Mouse (Mus musculus) neural tube, embryonic 10.5 days (tissue): ENCODE data around the gene Prkca.
A peak's percentile ranks its signal among the peaks of the same experiment; 100 is the strongest.

Experiments used
- DNase-seq: peaks from one replicate; pipeline ENCODE4 v3.0.0-alpha.2; 2017; ENCODE audit warnings: low spot score; ENCODE audit errors: extremely low spot score

The Prkca gene

GRCm38 (mm10) chr11:108070038-108070437 is 273.7 kb downstream of the Prkca start:
- DNase-seq: no peak

- DNase-seq: no peak
Observed at GRCm38 (mm10) chr11:108068430-108068829, 275.3 kb downstream of the Prkca start.

DNA sequence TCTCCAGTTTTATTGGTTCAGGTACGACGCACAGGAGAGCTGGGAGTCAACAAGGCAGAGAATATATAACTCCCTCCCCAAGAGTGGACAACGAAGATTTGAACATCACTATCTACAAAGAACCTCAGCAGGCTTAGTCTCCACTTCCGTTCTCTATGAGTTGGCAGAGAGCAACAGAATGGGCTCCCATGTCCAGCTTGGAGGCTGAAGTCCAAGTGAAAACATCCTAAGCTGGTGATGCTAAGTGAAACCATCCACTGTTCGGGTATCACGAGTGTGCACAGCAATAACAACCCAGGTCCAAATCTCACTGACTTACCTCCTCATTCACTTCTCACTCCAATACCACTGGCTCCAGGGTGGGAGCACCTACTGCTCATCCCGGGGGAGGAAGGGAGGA is 276.6 kb downstream of the Prkca start:
- no peak for DNase-seq

GRCm38 (mm10) chr11:108064401-108064800 is 279.3 kb downstream of the Prkca start:
- no peak for DNase-seq

DNA sequence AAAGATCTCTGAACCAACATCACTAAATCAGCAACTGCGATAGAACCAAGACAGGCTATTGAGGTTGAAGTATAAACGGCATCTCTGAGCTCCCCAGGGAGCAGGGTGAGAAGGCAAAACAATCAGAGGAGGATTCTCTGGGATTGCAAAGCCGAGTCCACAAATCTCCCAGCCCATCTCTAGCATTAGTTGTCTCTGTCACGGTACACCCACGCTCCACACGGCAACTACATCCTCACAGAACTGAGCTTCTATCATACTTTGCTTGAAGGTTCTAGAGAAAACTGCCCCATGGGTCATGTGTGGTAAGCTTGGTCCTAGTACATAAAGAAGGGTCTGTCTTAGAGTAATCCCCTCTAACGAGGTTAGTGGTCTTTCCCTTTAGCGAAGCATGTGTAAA is 280.6 kb downstream of the Prkca start:
- DNase-seq: no peak

GRCm38 (mm10) chr11:108061571-108062479 is 281.9 kb downstream of the Prkca start:
- DNase-seq: no peak

DNA sequence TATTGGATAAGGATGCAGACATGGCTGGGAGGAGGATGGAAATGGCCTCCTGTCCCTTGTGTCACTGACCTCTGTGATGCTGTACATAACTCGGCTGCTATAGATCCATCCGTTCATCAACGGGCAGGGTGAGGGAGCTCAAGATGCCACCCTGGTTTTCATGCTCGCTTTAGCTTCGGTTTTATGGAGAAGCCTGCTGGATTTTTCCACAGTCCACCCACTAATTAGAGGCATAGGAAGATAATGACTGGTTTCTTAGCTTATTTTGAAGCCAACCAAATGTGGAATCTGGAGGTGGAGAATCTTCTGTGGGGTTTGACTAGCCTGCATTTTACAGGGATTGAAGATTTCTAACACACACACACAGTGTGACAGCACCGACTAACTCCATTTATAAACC is 286.6 kb downstream of the Prkca start:
- DNase-seq: no peak

DNA sequence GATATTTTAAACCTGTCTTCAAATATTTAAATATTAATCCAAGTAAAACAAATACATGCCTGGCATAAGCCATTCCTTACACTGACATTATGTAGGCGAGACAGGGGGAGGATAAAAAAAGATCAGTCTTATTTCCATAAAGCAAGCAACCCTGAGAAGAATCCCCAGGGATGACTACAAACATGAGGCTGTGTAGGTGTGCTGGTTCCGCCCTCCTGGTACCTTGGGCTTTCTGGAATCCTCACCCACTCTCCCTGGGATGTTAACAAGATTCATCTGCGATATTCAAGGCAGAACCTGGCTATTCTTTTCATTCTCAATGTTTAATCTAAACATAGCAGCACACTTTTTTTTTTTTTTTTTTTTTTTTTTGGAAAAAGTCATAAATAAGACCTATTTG is 289.1 kb downstream of the Prkca start:
- DNase-seq: no peak

- DNase-seq: no peak
Observed at GRCm38 (mm10) chr11:108053746-108054145, 290.0 kb downstream of the Prkca start.

DNA sequence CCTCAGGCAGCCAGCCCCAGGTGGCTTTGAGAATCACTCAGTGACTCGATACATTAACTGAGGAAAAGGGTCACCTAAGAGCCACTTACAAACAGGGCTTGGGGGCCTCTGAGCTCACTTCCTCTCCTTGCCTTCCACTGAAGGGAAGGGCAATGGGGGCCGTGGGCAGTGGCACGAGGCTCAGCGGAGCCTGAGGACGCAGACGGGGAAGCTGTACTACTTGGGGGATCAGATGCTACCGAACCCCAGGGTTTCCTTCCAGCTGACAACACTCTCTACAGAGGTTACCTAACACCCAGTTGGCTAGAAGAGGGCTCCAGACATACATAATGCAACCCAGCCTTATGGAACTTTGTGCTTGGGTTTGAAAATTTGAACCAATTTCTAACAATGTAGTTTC is 302.1 kb downstream of the Prkca start:
- DNase-seq: no peak

DNA sequence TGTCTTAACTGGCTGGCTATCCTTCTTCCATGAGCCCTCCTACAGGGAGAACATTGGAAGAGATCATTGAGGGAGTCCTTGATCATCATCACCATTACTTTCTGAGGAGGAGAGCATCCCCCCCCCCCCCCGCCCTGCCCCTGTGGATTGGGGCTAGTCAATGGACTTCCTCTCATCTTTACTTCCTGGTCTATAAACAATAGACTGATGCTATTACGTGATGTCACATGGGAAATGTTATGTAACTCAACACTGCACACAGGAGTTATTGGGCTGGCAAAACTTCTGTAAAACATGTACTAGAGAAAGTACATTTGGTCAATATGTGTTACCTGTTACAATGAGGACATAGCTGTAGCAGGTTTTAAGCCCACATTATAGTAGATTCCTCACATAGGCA is 302.9 kb downstream of the Prkca start:
- DNase-seq: no peak

GRCm38 (mm10) chr11:108039761-108040160 is 304.0 kb downstream of the Prkca start:
- DNase-seq: no peak

GRCm38 (mm10) chr11:108038989-108039388 is 304.7 kb downstream of the Prkca start:
- DNase-seq: no peak

GRCm38 (mm10) chr11:108036339-108036738 is 307.4 kb downstream of the Prkca start:
- DNase-seq: no peak

- no peak for DNase-seq
Observed at GRCm38 (mm10) chr11:108035761-108036160, 308.0 kb downstream of the Prkca start.

- no peak for DNase-seq
Observed at GRCm38 (mm10) chr11:108034376-108034775, 309.4 kb downstream of the Prkca start.

DNA sequence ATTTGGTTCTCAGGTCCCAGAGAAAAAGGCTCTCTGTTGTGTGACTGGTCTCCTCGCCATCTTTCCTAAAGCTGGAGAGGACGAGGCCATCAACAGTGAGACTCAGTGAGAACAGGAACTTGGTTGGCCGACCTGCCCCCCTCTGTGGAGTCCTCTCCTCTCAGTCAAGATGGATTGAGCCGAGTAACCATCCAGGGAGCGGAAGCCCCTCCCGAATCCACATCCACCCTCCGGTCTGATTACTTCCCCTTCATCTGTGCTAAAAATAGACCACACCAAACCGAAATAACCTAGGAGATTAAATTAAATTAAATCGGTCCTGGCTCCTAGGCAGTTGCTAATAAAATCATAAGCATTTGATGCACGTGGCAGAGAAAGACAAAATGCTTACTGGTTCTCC is 311.2 kb downstream of the Prkca start:
- no peak for DNase-seq

- peak; percentile 31 for DNase-seq
Observed at GRCm38 (mm10) chr11:108030956-108031604, 312.6 kb downstream of the Prkca start.

DNA sequence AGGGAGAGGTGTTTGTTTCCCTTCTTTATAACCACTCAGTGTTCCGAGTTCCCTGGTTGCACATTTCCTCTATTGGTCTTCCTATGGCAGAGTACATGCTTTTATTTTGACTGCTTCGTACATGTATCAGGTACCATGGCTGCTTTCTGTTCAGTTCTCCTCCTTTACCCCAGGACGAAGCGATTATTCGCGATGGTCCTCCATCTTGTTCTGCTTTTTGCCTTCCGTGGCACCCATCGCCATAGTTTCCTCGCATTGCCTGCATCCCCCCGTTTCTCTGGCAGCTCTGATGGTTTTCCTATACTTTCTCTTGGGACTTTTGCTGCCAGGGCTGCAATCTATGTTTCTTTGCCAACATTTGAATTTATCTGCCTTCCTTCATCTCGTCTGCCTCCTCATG is 314.4 kb downstream of the Prkca start:
- no peak for DNase-seq

DNA sequence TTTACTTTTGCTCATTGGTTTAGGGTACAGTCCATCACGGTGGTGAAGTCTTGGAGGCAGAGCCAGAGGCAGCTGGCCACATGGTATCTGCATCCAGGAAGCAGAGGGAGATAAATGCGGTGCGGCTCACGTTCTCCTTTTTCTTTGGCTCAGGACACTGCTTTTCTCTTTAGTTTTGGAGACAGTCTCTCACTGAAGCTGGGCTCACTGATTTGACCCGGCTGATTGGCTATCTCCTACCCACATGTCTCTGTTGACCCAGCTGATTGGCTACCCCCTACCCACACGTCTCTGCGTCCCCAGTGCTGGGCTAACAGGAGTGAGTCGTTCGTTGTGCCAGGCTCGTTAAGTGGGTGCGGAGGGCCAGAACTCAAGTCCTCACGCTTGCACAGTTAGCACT is 315.3 kb downstream of the Prkca start:
- DNase-seq: no peak

DNA sequence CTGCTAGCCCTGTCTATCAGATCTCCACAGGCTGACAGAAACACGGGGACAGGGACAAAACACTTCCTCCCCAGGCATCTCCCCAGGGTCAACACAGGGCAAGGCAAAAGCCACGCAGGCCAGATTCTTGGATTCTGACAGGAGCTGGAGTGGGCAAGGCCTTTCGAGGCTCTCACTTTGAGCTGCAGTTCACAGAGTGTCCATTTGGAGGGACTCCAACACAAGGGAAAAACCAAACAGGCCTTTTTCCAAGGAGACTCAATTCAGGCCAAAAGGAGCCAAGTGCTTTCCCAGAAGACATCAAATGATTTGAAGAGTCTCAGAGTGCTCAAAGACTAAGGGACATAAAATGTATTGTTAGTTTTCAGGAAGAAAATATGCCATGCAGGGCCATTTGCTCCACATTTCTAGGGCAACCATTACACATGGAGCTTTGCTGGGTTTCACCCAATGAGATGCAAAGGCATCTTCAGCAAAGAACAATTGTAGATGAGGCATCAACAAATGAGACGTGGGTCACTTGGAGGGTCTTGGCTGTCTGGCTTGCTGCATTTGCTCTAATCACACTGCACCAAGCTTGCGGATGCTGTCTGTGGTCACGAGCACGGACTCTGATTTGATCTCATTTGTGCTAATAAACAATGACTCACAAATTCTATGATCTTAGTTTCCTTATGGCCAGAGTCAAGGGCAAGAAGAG is 317.9 kb downstream of the Prkca start:
- DNase-seq: no peak

- no peak for DNase-seq
Observed at GRCm38 (mm10) chr11:108023188-108023587, 320.5 kb downstream of the Prkca start.
